Mouse (Mus musculus): ENCODE results near the gene Gm28053.
"Not testable (repeated sequence)": the region's sequence is repeated elsewhere in the genome, so short reads cannot be mapped to it uniquely, and the experiment has no call there.

Gm28053 gene

GRCm38 (mm10) chr6:48678391-48678790 is 40.0 kb upstream of the Gm28053 start:
- H3K4me3 ChIP-seq (replicated peaks; ENCODE audit: low read length): no peak overlapping the region

GRCm38 (mm10) chr6:48679701-48680100 is 38.7 kb upstream of the Gm28053 start:
- no peaks in the 10 kb centered on the region for H3K36me3 ChIP-seq (ENCODE audit: insufficient read depth, low read length)
- H3K27me3 ChIP-seq (ENCODE audit: insufficient read depth, low read length): no peaks in the 10 kb centered on the region
- TF ChIP-seq POU5F1 (IDR thresholded peaks at IDR 0.05; ENCODE audit: borderline replicate concordance, low read length) (no peak), CTCF (conservative IDR thresholded peaks at IDR 0.05; ENCODE audit: low read length) (no peak), NANOG (IDR thresholded peaks at IDR 0.05; ENCODE audit: borderline replicate concordance, low read length) (no peak)
- no peak overlapping the region for H3K4me3 ChIP-seq (replicated peaks; ENCODE audit: low read length)
- H3K9me3 ChIP-seq (ENCODE audit: low read length): no peaks in the 10 kb centered on the region
- peaks cover 28% of the 10 kb centered on the region for H3K4me1 ChIP-seq (replicated peaks; ENCODE audit: low read depth, low read length)

More at GRCm38 (mm10) chr6:48678391-48678790, 40.0 kb upstream of the Gm28053 start:
- H3K4me1 ChIP-seq (replicated peaks; ENCODE audit: low read depth, low read length): peaks cover 33% of the 10 kb centered on the region
- no peaks in the 10 kb centered on the region for H3K27me3 ChIP-seq (ENCODE audit: insufficient read depth, low read length)
- no peaks in the 10 kb centered on the region for H3K36me3 ChIP-seq (ENCODE audit: insufficient read depth, low read length)
- H3K9me3 ChIP-seq (ENCODE audit: low read length): peaks cover 8% of the 10 kb centered on the region
- TF ChIP-seq CTCF (conservative IDR thresholded peaks at IDR 0.05; ENCODE audit: low read length): no peak

GRCm38 (mm10) chr6:48680421-48680820 is 38.0 kb upstream of the Gm28053 start:
- Histone ChIP-seq H3K27me3 (ENCODE audit: insufficient read depth, low read length) (no peaks in the 10 kb centered on the region), H3K36me3 (ENCODE audit: insufficient read depth, low read length) (no peaks in the 10 kb centered on the region), H3K9me3 (ENCODE audit: low read length) (no peaks in the 10 kb centered on the region), H3K4me3 (replicated peaks; ENCODE audit: low read length) (no peak overlapping the region), H3K4me1 (replicated peaks; ENCODE audit: low read depth, low read length) (peaks cover 22% of the 10 kb centered on the region)
- TF ChIP-seq CTCF (conservative IDR thresholded peaks at IDR 0.05; ENCODE audit: low read length): no peak
- TF ChIP-seq POU5F1 (IDR thresholded peaks at IDR 0.05; ENCODE audit: borderline replicate concordance, low read length): no peak
- TF ChIP-seq NANOG (IDR thresholded peaks at IDR 0.05; ENCODE audit: borderline replicate concordance, low read length): no peak

GRCm38 (mm10) chr6:48681472-48682090 is 36.8 kb upstream of the Gm28053 start:
- Histone ChIP-seq H3K4me3 (replicated peaks; ENCODE audit: low read length) (no peak overlapping the region), H3K9me3 (ENCODE audit: low read length) (no peaks in the 10 kb centered on the region), H3K36me3 (ENCODE audit: insufficient read depth, low read length) (no peaks in the 10 kb centered on the region), H3K27me3 (ENCODE audit: insufficient read depth, low read length) (no peaks in the 10 kb centered on the region), H3K4me1 (replicated peaks; ENCODE audit: low read depth, low read length) (peaks cover 11% of the 10 kb centered on the region)
- TF ChIP-seq NANOG (IDR thresholded peaks at IDR 0.05; ENCODE audit: borderline replicate concordance, low read length): no peak
- TF ChIP-seq POU5F1 (IDR thresholded peaks at IDR 0.05; ENCODE audit: borderline replicate concordance, low read length): no peak
- no peak for TF ChIP-seq CTCF (conservative IDR thresholded peaks at IDR 0.05; ENCODE audit: low read length)

GRCm38 (mm10) chr6:48682271-48682670 is 36.1 kb upstream of the Gm28053 start:
- peaks cover 5% of the 10 kb centered on the region for H3K4me1 ChIP-seq (replicated peaks; ENCODE audit: low read depth, low read length)
- H3K9me3 ChIP-seq (ENCODE audit: low read length): no peaks in the 10 kb centered on the region
- no peak for TF ChIP-seq NANOG (IDR thresholded peaks at IDR 0.05; ENCODE audit: borderline replicate concordance, low read length)
- no peak for TF ChIP-seq POU5F1 (IDR thresholded peaks at IDR 0.05; ENCODE audit: borderline replicate concordance, low read length)
- no peak for TF ChIP-seq CTCF (conservative IDR thresholded peaks at IDR 0.05; ENCODE audit: low read length)
- no peaks in the 10 kb centered on the region for H3K36me3 ChIP-seq (ENCODE audit: insufficient read depth, low read length)
- no peaks in the 10 kb centered on the region for H3K27me3 ChIP-seq (ENCODE audit: insufficient read depth, low read length)
- no peak overlapping the region for H3K4me3 ChIP-seq (replicated peaks; ENCODE audit: low read length)

GRCm38 (mm10) chr6:48683263-48683821 is 35.1 kb upstream of the Gm28053 start:
- not testable (repeated sequence) for H3K36me3 ChIP-seq (ENCODE audit: insufficient read depth, low read length); H3K27me3 ChIP-seq (ENCODE audit: insufficient read depth, low read length); H3K9me3 ChIP-seq (ENCODE audit: low read length); H3K4me1 ChIP-seq (replicated peaks; ENCODE audit: low read depth, low read length); H3K4me3 ChIP-seq (replicated peaks; ENCODE audit: low read length)

- Histone ChIP-seq H3K4me1 (replicated peaks; ENCODE audit: low read depth, low read length) (no peaks in the 10 kb centered on the region), H3K9me3 (ENCODE audit: low read length) (no peaks in the 10 kb centered on the region), H3K27me3 (ENCODE audit: insufficient read depth, low read length) (no peaks in the 10 kb centered on the region), H3K4me3 (replicated peaks; ENCODE audit: low read length) (no peak within 1 kb of the TSS), H3K36me3 (ENCODE audit: insufficient read depth, low read length) (no peaks in the 10 kb centered on the region)
- TF ChIP-seq POU5F1 (IDR thresholded peaks at IDR 0.05; ENCODE audit: borderline replicate concordance, low read length) (no peak), CTCF (conservative IDR thresholded peaks at IDR 0.05; ENCODE audit: low read length) (no peak)
Observed at GRCm38 (mm10) chr6:48684319-48684718, 34.1 kb upstream of the Gm28053 start, which contains the start of gene Gimap4. TSS of gene Gimap4 (plus strand) at chr6:48684549.

GRCm38 (mm10) chr6:48684806-48685205 is 33.6 kb upstream of the Gm28053 start:
- H3K4me1 ChIP-seq (replicated peaks; ENCODE audit: low read depth, low read length): no peaks in the 10 kb centered on the region
- TF ChIP-seq NANOG (IDR thresholded peaks at IDR 0.05; ENCODE audit: borderline replicate concordance, low read length): no peak
- no peak overlapping the region for H3K4me3 ChIP-seq (replicated peaks; ENCODE audit: low read length)
- no peaks in the 10 kb centered on the region for H3K36me3 ChIP-seq (ENCODE audit: insufficient read depth, low read length)
- no peaks in the 10 kb centered on the region for H3K9me3 ChIP-seq (ENCODE audit: low read length)
- no peaks in the 10 kb centered on the region for H3K27me3 ChIP-seq (ENCODE audit: insufficient read depth, low read length)

GRCm38 (mm10) chr6:48685251-48685650 is 33.2 kb upstream of the Gm28053 start:
- TF ChIP-seq CTCF (conservative IDR thresholded peaks at IDR 0.05; ENCODE audit: low read length) (no peak), POU5F1 (IDR thresholded peaks at IDR 0.05; ENCODE audit: borderline replicate concordance, low read length) (no peak), NANOG (IDR thresholded peaks at IDR 0.05; ENCODE audit: borderline replicate concordance, low read length) (no peak)
- Histone ChIP-seq H3K9me3 (ENCODE audit: low read length) (no peaks in the 10 kb centered on the region), H3K4me1 (replicated peaks; ENCODE audit: low read depth, low read length) (no peaks in the 10 kb centered on the region), H3K36me3 (ENCODE audit: insufficient read depth, low read length) (no peaks in the 10 kb centered on the region), H3K27me3 (ENCODE audit: insufficient read depth, low read length) (no peaks in the 10 kb centered on the region), H3K4me3 (replicated peaks; ENCODE audit: low read length) (no peak overlapping the region)

All from E14TG2a.4 (cell line).